Mouse (Mus musculus): ENCODE data around the gene Prr5l. TPM values are rescaled to one million over a fixed set of nuclear protein-coding genes. Genes with fewer than 3 reads are reported as not detected.

The Prr5l gene
- total and polyA plus RNA-seq, 3 experiments, result 0.05 TPM; not detected in 2

- Histone ChIP-seq H3K4me3 (ENCODE audit: low read depth, low read length) (peak within 1 kb of the TSS; percentile 80), H3K27me3 (ENCODE audit: insufficient read depth, low read length) (peaks cover 6% of the 10 kb centered on the region; the same call in 1 of the 2 replicates), H3K9me3 (replicated peaks) (no peaks in the 10 kb centered on the region), H3K4me1 (ENCODE audit: insufficient read depth, low read depth, low read length) (peaks cover 22% of the 10 kb centered on the region), H3K36me3 (replicated peaks) (peaks cover 15% of the 10 kb centered on the region)
- no peak for TF ChIP-seq POLR2AphosphoS5 (IDR thresholded peaks at IDR 0.05; ENCODE audit: insufficient replicate concordance, low read depth, low read length)
- no peak for TF ChIP-seq GATA2 (IDR thresholded peaks at IDR 0.05; ENCODE audit: borderline replicate concordance, low read depth, low read length)
- no peak for TF ChIP-seq TAL1 (conservative IDR thresholded peaks at IDR 0.05; ENCODE audit: low read depth, low read length)
- no peak for TF ChIP-seq CTCF (IDR thresholded peaks at IDR 0.05; ENCODE audit: low read depth, low read length)
- no peak for TF ChIP-seq GATA1 (IDR thresholded peaks at IDR 0.05; ENCODE audit: borderline replicate concordance, low read length)
- peak; percentile 98 for ATAC-seq (ENCODE audit: extremely low read depth, insufficient number of reproducible peaks, low FRiP score, poor library complexity, severe bottlenecking)
- DNase-seq (ENCODE audit: low spot score), result peak; percentile 74
These were observed 3.1 kb upstream of the Prr5l start, which contains the start of gene Commd9 for GRCm38 (mm10) chr2:101885768-101886438. TSS of gene Commd9 (plus strand) at chr2:101886247.

DNA sequence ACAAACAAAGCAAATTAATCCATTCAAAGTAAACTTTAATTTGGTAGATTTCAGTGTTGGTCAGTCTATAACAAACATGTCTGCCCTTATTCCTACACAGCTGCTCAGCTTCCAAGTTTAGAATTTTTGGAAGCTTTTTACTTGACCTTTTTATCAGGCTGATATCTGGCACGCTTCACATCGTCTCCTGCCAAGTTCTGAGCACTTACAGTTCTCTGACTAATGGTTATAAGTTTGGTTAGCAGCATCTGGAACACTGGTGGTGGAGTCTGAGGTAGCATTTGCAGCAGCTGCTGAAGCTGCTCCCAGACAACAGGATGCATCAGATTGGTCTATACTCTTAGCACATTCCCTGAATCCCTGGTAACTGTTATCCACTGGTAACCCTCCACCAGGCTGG is 1.5 kb upstream of the Prr5l start:
- Histone ChIP-seq H3K4me3 (ENCODE audit: low read depth, low read length) (no peak overlapping the region), H3K36me3 (replicated peaks) (peaks cover 7% of the 10 kb centered on the region), H3K27me3 (ENCODE audit: insufficient read depth, low read length) (peaks cover 6% of the 10 kb centered on the region; the same call in 1 of the 2 replicates), H3K4me1 (ENCODE audit: insufficient read depth, low read depth, low read length) (peaks cover 22% of the 10 kb centered on the region), H3K9me3 (replicated peaks) (no peaks in the 10 kb centered on the region)
- TF ChIP-seq CTCF (IDR thresholded peaks at IDR 0.05; ENCODE audit: low read depth, low read length) (no peak), GATA1 (IDR thresholded peaks at IDR 0.05; ENCODE audit: borderline replicate concordance, low read length) (no peak), TAL1 (conservative IDR thresholded peaks at IDR 0.05; ENCODE audit: low read depth, low read length) (no peak), GATA2 (IDR thresholded peaks at IDR 0.05; ENCODE audit: borderline replicate concordance, low read depth, low read length) (no peak), POLR2AphosphoS5 (IDR thresholded peaks at IDR 0.05; ENCODE audit: insufficient replicate concordance, low read depth, low read length) (no peak)
- ATAC-seq (ENCODE audit: extremely low read depth, insufficient number of reproducible peaks, low FRiP score, poor library complexity, severe bottlenecking), result no peak
- DNase-seq (ENCODE audit: low spot score), result no peak

- H3K4me1 ChIP-seq (ENCODE audit: insufficient read depth, low read depth, low read length), result peaks cover 9% of the 10 kb centered on the region
- no peak overlapping the region for H3K4me3 ChIP-seq (ENCODE audit: low read depth, low read length)
- no peaks in the 10 kb centered on the region for H3K36me3 ChIP-seq (replicated peaks)
- H3K9me3 ChIP-seq (replicated peaks), result no peaks in the 10 kb centered on the region
- ATAC-seq (ENCODE audit: extremely low read depth, insufficient number of reproducible peaks, low FRiP score, poor library complexity, severe bottlenecking), result no peak
- no peak for DNase-seq (ENCODE audit: low spot score)
- no peak for TF ChIP-seq TAL1 (conservative IDR thresholded peaks at IDR 0.05; ENCODE audit: low read depth, low read length)
- peaks cover 8% of the 10 kb centered on the region for H3K27me3 ChIP-seq (ENCODE audit: insufficient read depth, low read length)
These were observed 1.2 kb downstream of the Prr5l start for GRCm38 (mm10) chr2:101881471-101882162.

DNA sequence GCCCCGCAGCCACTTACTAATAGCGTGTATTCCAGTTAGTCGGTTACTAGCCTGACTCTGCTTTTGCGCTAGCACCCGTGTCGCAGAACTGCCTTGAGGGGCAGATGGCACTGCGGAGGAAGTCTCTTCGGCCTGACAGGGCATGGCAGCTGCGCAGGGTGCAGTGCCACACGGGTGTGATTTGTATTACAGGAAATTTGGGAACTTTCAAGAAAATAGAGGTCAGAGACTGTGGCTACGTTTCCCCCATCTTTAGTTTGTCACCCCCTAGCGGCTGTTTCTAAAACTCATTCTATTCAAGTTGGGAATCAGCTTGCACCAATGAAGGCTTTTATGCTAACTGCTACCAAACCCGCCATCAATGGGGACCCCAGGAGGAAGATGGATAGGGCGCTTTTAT is 11.6 kb downstream of the Prr5l start:
- DNase-seq (ENCODE audit: low spot score) (no peak), ATAC-seq (ENCODE audit: extremely low read depth, insufficient number of reproducible peaks, low FRiP score, poor library complexity, severe bottlenecking) (no peak)
- no peaks in the 10 kb centered on the region for H3K4me1 ChIP-seq (ENCODE audit: insufficient read depth, low read depth, low read length)
- H3K9me3 ChIP-seq (replicated peaks), result no peaks in the 10 kb centered on the region
- H3K4me3 ChIP-seq (ENCODE audit: low read depth, low read length), result no peak overlapping the region
- peaks cover 3% of the 10 kb centered on the region for H3K27me3 ChIP-seq (ENCODE audit: insufficient read depth, low read length)
- no peak for TF ChIP-seq POLR2AphosphoS5 (IDR thresholded peaks at IDR 0.05; ENCODE audit: insufficient replicate concordance, low read depth, low read length)
- TF ChIP-seq CTCF (IDR thresholded peaks at IDR 0.05; ENCODE audit: low read depth, low read length), result no peak
- no peak for TF ChIP-seq GATA2 (IDR thresholded peaks at IDR 0.05; ENCODE audit: borderline replicate concordance, low read depth, low read length)
- no peak for TF ChIP-seq TAL1 (conservative IDR thresholded peaks at IDR 0.05; ENCODE audit: low read depth, low read length)
- no peak for TF ChIP-seq GATA1 (IDR thresholded peaks at IDR 0.05; ENCODE audit: borderline replicate concordance, low read length)
- H3K36me3 ChIP-seq (replicated peaks), result no peaks in the 10 kb centered on the region

DNA sequence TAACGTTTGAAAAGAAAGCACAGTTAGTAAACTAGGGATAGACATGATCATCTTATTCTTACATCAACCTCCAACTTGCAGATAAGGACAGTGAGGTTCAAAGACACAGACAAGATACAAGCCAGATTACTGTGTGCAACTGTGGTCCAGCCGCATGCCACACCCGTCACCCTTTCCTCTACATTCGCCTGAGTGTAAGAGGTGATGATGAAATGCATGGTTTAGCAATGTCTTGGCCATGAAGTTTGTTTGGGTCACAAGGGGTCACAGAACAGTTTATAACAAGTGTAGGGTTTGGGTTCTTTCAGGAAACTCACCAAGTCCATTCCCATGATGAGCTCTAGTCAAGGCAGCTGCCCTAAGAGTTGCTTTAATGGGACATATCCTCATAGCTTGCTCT is 14.1 kb downstream of the Prr5l start:
- Histone ChIP-seq H3K36me3 (replicated peaks) (no peaks in the 10 kb centered on the region), H3K9me3 (replicated peaks) (no peaks in the 10 kb centered on the region), H3K4me3 (ENCODE audit: low read depth, low read length) (no peak overlapping the region), H3K4me1 (ENCODE audit: insufficient read depth, low read depth, low read length) (no peaks in the 10 kb centered on the region), H3K27me3 (ENCODE audit: insufficient read depth, low read length) (peaks cover 7% of the 10 kb centered on the region; the same call in 1 of the 2 replicates)
- no peak for TF ChIP-seq GATA1 (IDR thresholded peaks at IDR 0.05; ENCODE audit: borderline replicate concordance, low read length)
- TF ChIP-seq TAL1 (conservative IDR thresholded peaks at IDR 0.05; ENCODE audit: low read depth, low read length), result no peak
- TF ChIP-seq GATA2 (IDR thresholded peaks at IDR 0.05; ENCODE audit: borderline replicate concordance, low read depth, low read length), result no peak
- TF ChIP-seq POLR2AphosphoS5 (IDR thresholded peaks at IDR 0.05; ENCODE audit: insufficient replicate concordance, low read depth, low read length), result no peak
- TF ChIP-seq CTCF (IDR thresholded peaks at IDR 0.05; ENCODE audit: low read depth, low read length), result no peak
- ATAC-seq (ENCODE audit: extremely low read depth, insufficient number of reproducible peaks, low FRiP score, poor library complexity, severe bottlenecking) (no peak), DNase-seq (ENCODE audit: low spot score) (no peak)

GRCm38 (mm10) chr2:101862219-101863123 is 20.4 kb downstream of the Prr5l start:
- H3K9me3 ChIP-seq (replicated peaks), result no peaks in the 10 kb centered on the region
- H3K4me3 ChIP-seq (ENCODE audit: low read depth, low read length), result no peak overlapping the region
- H3K36me3 ChIP-seq (replicated peaks), result no peaks in the 10 kb centered on the region
- peaks cover 10% of the 10 kb centered on the region for H3K27me3 ChIP-seq (ENCODE audit: insufficient read depth, low read length)
- no peak for TF ChIP-seq POLR2AphosphoS5 (IDR thresholded peaks at IDR 0.05; ENCODE audit: insufficient replicate concordance, low read depth, low read length)
- TF ChIP-seq CTCF (IDR thresholded peaks at IDR 0.05; ENCODE audit: low read depth, low read length), result no peak
- TF ChIP-seq GATA2 (IDR thresholded peaks at IDR 0.05; ENCODE audit: borderline replicate concordance, low read depth, low read length), result no peak
- no peak for TF ChIP-seq GATA1 (IDR thresholded peaks at IDR 0.05; ENCODE audit: borderline replicate concordance, low read length)
- no peak for TF ChIP-seq TAL1 (conservative IDR thresholded peaks at IDR 0.05; ENCODE audit: low read depth, low read length)
- DNase-seq (ENCODE audit: low spot score) (no peak), ATAC-seq (ENCODE audit: extremely low read depth, insufficient number of reproducible peaks, low FRiP score, poor library complexity, severe bottlenecking) (no peak)
- no peaks in the 10 kb centered on the region for H3K4me1 ChIP-seq (ENCODE audit: insufficient read depth, low read depth, low read length)
